Mouse (Mus musculus): ENCODE results near the gene Klhl18.

GRCm38 (mm10) chr9:110460884-110461815 is 15.3 kb downstream of the Klhl18 start:
- TF ChIP-seq CTCF (IDR thresholded peaks at IDR 0.05; ENCODE audit: low read depth, low read length) (no peak), POLR2A (IDR thresholded peaks at IDR 0.05; ENCODE audit: borderline replicate concordance, low read depth, low read length) (no peak)

Measured in bone marrow macrophage, adult 2 months (primary cell).